Mouse (Mus musculus) liver, postnatal 0 days (tissue): ENCODE results near the gene Mgll.
A peak's percentile ranks its signal among the peaks of the same experiment; 100 is the strongest.

Source experiments
- CTCF ChIP-seq: sonication (generic); IDR thresholded peaks from 2 replicates; pipeline ENCODE4 v1.5.1; 2016; ENCODE audit warnings: antibody characterized with exemption, low read depth
- EP300 ChIP-seq: IDR thresholded peaks from 2 replicates; pipeline ENCODE4 v1.6.1; 2016; ENCODE audit warnings: antibody characterized with exemption, low read depth, mild to moderate bottlenecking

GRCm38 (mm10) chr6:88803957-88804695 is 79.9 kb downstream of the Mgll start:
- TF ChIP-seq CTCF (peak; percentile 31), EP300 (0 out of 2 replicates have a peak, but pooled peaks have one; percentile 37)
